Mouse (Mus musculus): ENCODE measurements around the gene AL607142.1.

DNA sequence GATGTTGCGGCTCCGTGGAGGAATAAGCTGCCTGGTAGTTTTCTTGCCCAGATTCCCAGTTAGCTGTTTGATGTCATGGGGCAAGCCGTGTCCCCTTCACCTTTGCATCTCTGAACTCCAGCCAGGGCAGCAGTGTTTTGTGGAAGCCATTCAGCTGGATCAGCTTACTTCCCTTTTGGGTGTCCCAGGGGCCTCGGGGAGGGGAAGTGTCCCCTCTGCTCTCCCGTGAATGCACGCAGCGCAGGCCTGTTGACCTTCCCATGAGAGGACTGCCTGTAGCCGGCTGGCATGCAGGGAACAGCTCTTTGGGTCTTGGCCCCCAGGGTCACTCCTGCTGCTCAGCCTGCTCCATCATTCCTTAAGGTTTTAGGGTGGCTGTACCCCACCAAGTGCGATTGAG is 10.7 kb upstream of the AL607142.1 start:
- TF ChIP-seq CTCF (IDR thresholded peaks at IDR 0.05; ENCODE audit: insufficient read depth, low read depth, low read length) (no peak), POLR2A (IDR thresholded peaks at IDR 0.05; ENCODE audit: insufficient read depth, low read depth, low read length) (no peak)
